Mouse (Mus musculus) E14TG2a.4 (cell line): ENCODE data around the gene Adamtsl5.

Experiments used
- CTCF ChIP-seq: conservative IDR thresholded peaks from 2 replicates; pipeline ENCODE4 v1.5.1; 2014; ENCODE audit warnings: low read length
- POU5F1 ChIP-seq: IDR thresholded peaks from 2 replicates; pipeline ENCODE4 v1.6.1; 2014; ENCODE audit warnings: low read length, borderline replicate concordance

- TF ChIP-seq CTCF (no peak), POU5F1 (no peak)
Measured at GRCm38 (mm10) chr10:80388731-80389130, 40.5 kb upstream of the Adamtsl5 start.
